Mouse (Mus musculus) hindbrain, embryonic 13.5 days (tissue): Measurements from ENCODE around the gene Nbas. TPM values are rescaled to one million over a fixed set of nuclear protein-coding genes. Genes with fewer than 3 reads are reported as not detected.

Experiments
- ATAC-seq: fragments of 200-750 bp; cut with Nextera tagmentation; 2 replicates; pipeline ENCODE4 v1.8.0; 2017; ENCODE audit warnings: moderate TSS enrichment; ENCODE audit not compliant: low FRiP score
- H3K27ac ChIP-seq: fragments of 300-500 bp; sonication (generic); 2 replicates; pipeline ENCODE4 v1.5.1; 2015; ENCODE audit warnings: inconsistent platforms, mild to moderate bottlenecking, moderate library complexity
- H3K27me3 ChIP-seq: fragments of 300-500 bp; sonication (generic); 2 replicates; pipeline ENCODE4 v1.6.1; 2015; ENCODE audit warnings: mild to moderate bottlenecking, inconsistent platforms
- H3K36me3 ChIP-seq: fragments of 300-500 bp; sonication (generic); 2 replicates; pipeline ENCODE4 v1.6.1; 2015; ENCODE audit warnings: mild to moderate bottlenecking, inconsistent platforms
- H3K4me1 ChIP-seq: fragments of 300-500 bp; sonication (generic); replicated peaks from 2 replicates; pipeline ENCODE4 v1.6.1; 2015; ENCODE audit warnings: inconsistent platforms
- H3K4me2 ChIP-seq: fragments of 300-500 bp; sonication (generic); 2 replicates; pipeline ENCODE4 v1.6.1; 2015; ENCODE audit warnings: inconsistent platforms, mild to moderate bottlenecking, moderate library complexity
- H3K4me3 ChIP-seq: fragments of 300-500 bp; sonication (generic); 2 replicates; pipeline ENCODE4 v1.5.1; 2015; ENCODE audit warnings: mild to moderate bottlenecking, inconsistent platforms
- H3K9ac ChIP-seq: fragments of 300-500 bp; sonication (generic); 2 replicates; pipeline ENCODE4 v1.6.1; 2015; ENCODE audit warnings: mild to moderate bottlenecking, inconsistent platforms
- H3K9me3 ChIP-seq: fragments of 300-500 bp; sonication (generic); 2 replicates; pipeline ENCODE4 v1.6.1; 2016; ENCODE audit warnings: inconsistent platforms
- WGBS: fragments of 180-500 bp; shearing (Covaris S2); methylation state at CpG from one replicate; pipeline ENCODE4 v1.1.7; 2015; 5-methylcytosine and 5-hydroxymethylcytosine counted together
- polyA plus RNA-seq: library from polyadenylated mRNA; unstranded; fragments of >200 nt; fragmentation: Nextera tagmentation; extraction: Ambion mirVana; gene quantifications from 2 replicates; pipeline ENCODE4 v1.2.1, GENCODE M21; 2015

Gene Nbas
- polyA plus RNA-seq, 1 experiment from 2014 or later = 15.3 TPM

DNA sequence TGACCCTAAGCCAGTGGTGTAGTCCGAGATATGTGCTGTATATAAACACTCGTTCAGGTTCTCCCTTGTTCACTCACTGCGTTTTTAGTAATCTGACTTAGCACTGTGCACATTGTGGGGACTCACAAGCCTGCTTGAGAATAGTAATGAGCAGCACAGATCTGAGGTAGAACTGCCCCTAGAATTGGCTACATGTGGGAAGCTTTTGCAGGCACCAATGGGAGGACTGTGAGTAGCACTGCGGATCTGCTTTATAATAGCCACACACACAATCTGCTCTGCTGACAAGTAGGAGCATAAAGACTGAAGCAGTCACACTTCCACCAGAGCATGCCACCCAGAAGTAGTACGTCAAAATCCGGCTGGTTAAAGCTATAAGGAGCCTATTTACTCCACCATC lies 228.3 kb downstream of the Nbas start:
- WGBS = 95% methylated on average over 6 of the region's 6 CpGs
- no peaks in the 10 kb centered on the region for H3K27me3 ChIP-seq
- H3K9me3 ChIP-seq = no peaks in the 10 kb centered on the region
- no peak overlapping the region for H3K4me3 ChIP-seq
- no peak overlapping the region for H3K4me2 ChIP-seq
- ATAC-seq = no peak
- H3K27ac ChIP-seq = no peak overlapping the region
- H3K36me3 ChIP-seq = no peaks in the 10 kb centered on the region
- peaks cover 7% of the 10 kb centered on the region; the same call in 1 of the 2 replicates for H3K4me1 ChIP-seq
- H3K9ac ChIP-seq = no peak overlapping the region

DNA sequence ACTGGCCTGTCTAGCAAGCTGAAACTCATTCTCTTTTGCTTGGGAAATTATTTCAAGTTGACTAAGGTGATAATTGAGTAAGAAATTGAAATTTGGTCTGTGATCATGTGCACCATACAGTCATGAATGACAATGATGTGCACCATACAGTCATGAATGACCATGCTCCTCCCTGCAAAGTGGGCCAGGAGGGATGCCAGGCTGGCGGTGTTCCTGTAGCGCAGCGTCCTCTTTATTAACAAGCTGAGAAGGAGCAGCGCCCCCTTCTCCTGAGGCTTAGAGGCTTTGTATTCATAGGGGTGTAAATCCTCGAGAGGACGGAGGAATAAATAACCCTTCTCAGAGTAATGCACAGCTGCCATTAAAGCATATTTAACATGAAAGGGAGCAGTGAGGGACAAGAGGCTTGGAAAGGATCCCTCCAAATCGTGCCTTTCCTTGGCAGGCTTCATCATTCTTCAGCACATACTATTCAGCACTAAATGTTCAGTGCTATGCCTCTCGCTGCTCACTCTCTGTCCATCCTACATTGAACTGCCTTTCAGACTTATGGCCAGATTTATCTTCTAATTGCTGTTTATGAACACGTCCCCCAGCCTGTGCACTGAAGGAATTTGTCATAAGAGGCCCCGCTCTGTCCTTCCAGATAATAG lies 230.4 kb downstream of the Nbas start:
- 66% methylated on average over 10 of the region's 10 CpGs for WGBS
- H3K4me3 ChIP-seq = no peak overlapping the region
- H3K27me3 ChIP-seq = no peaks in the 10 kb centered on the region
- ATAC-seq = no peak
- H3K9ac ChIP-seq = no peak overlapping the region
- H3K36me3 ChIP-seq = no peaks in the 10 kb centered on the region
- H3K4me2 ChIP-seq = no peak overlapping the region
- peaks cover 7% of the 10 kb centered on the region; the same call in 1 of the 2 replicates for H3K4me1 ChIP-seq
- no peak overlapping the region for H3K27ac ChIP-seq
- no peaks in the 10 kb centered on the region for H3K9me3 ChIP-seq

DNA sequence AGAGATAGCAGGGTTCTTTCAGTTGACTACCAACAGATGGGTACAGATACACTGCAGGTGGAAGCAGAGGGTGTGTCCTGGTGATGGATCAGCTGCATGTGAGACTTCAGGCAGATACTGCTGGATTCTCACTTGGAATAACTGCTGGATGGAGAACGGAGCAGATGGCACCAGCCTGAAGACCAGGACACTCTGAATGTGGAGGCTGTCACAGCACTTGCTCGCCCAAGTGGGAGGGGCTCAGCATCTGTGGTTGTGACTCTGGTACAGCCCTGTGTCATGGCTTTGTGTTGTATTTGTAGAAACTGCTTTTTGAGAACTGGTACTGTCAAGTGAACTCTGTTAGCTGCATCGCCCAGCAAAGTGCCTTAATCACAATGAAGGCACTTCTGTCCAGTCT lies 231.3 kb downstream of the Nbas start:
- ATAC-seq = peak; percentile 32; the same call in 1 of the 2 replicates

DNA sequence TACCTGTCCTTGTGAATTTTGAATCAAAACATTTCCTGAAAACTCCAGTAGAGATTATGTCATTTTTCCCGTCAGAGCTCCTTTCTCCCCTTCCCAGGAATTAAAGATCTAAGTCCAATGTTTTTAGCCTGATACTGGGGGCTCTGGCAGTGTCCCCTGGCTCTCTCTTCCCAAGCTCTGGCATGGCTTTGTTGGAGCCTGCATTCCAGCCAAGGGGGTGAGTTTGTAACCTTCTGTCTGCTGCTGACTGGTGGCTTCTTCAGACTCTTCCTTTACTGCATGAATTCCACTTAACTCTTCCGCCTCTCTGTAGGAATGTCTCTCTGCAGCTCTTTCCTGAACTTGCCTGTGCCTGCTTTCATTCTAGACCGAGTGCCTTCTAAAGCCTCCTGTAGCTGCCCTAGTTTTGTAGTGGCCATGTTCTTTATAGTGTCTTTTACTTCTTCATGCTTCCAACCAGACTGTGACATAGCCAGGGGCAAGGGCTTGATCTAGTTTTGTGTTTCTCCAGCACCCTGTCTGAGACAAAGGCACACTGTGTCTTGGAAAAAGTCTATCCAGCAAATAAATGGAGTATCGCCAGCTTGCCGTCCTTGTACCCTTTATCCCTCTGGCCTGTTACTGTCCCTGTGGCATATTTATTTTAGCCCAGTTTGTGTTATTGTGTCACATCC lies 236.0 kb downstream of the Nbas start:
- no peak overlapping the region for H3K27ac ChIP-seq
- no peaks in the 10 kb centered on the region for H3K27me3 ChIP-seq
- H3K4me1 ChIP-seq = no peaks in the 10 kb centered on the region
- H3K9me3 ChIP-seq = no peaks in the 10 kb centered on the region
- no peak for ATAC-seq
- no peak overlapping the region for H3K9ac ChIP-seq
- no peak overlapping the region for H3K4me2 ChIP-seq
- 79% methylated on average over 5 of the region's 5 CpGs for whole genome bisulfite sequencing
- H3K36me3 ChIP-seq = no peaks in the 10 kb centered on the region
- H3K4me3 ChIP-seq = no peak overlapping the region

More for the DNA sequence above, 231.3 kb downstream of the Nbas start:
- H3K4me2 ChIP-seq = no peak overlapping the region
- H3K9me3 ChIP-seq = no peaks in the 10 kb centered on the region
- H3K27ac ChIP-seq = no peak overlapping the region
- H3K9ac ChIP-seq = no peak overlapping the region
- no peaks in the 10 kb centered on the region for H3K36me3 ChIP-seq
- H3K27me3 ChIP-seq = no peaks in the 10 kb centered on the region
- H3K4me1 ChIP-seq = peaks cover 7% of the 10 kb centered on the region; the same call in 1 of the 2 replicates
- H3K4me3 ChIP-seq = no peak overlapping the region
- 83% methylated on average over 3 of the region's 3 CpGs for WGBS

DNA sequence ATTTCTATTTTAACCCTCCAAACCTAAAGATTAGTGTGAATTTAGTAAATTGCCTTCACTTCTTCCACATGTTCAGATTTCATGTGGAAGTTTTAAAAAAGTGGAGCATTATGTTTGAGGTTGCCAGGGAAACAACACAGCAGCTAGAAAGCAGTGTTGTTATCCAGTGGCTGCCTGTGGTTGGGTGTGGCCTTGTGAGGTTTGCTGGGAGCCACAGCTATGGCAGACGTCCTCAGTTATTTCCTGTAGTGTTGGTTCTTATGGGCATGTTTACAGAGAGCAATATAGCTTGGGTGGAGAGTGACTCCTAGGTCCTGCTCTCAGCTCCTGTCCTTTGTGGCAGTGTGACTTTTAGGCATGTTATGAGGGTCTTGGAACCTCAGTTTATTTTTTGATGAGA lies 249.1 kb downstream of the Nbas start:
- Histone ChIP-seq H3K4me2 (no peak overlapping the region), H3K9ac (no peak overlapping the region), H3K4me1 (no peaks in the 10 kb centered on the region), H3K27ac (no peak overlapping the region), H3K4me3 (no peak overlapping the region), H3K27me3 (no peaks in the 10 kb centered on the region), H3K36me3 (peaks cover 45% of the 10 kb centered on the region), H3K9me3 (no peaks in the 10 kb centered on the region)
- 30% methylated on average over 1 of the region's 1 CpGs for WGBS
- ATAC-seq = no peak

DNA sequence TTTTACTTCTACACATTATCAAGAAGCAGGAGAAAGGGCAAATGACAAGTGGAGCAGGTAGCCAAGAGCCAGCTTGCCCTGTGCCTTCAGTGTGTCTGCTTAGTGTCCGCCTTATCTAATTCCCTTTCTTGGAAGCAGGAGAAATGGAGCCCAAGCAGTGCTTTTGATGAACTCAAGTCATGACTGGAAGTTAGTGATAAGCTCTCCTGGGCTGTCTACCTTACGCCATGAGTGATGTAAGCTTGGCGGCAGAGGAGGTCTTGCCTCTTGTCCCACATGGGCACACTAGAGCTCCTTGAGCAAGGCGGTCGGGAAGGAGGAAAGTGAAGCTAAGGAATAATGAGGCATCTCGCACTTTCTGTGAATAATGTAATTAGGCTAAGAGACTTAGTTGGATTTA lies 250.5 kb downstream of the Nbas start:
- no peak for ATAC-seq
- WGBS = 90% methylated on average over 6 of the region's 6 CpGs
- Histone ChIP-seq H3K9me3 (no peaks in the 10 kb centered on the region), H3K27me3 (no peaks in the 10 kb centered on the region), H3K4me1 (no peaks in the 10 kb centered on the region), H3K36me3 (peaks cover 45% of the 10 kb centered on the region), H3K9ac (no peak overlapping the region), H3K27ac (no peak overlapping the region), H3K4me3 (no peak overlapping the region), H3K4me2 (no peak overlapping the region)

DNA sequence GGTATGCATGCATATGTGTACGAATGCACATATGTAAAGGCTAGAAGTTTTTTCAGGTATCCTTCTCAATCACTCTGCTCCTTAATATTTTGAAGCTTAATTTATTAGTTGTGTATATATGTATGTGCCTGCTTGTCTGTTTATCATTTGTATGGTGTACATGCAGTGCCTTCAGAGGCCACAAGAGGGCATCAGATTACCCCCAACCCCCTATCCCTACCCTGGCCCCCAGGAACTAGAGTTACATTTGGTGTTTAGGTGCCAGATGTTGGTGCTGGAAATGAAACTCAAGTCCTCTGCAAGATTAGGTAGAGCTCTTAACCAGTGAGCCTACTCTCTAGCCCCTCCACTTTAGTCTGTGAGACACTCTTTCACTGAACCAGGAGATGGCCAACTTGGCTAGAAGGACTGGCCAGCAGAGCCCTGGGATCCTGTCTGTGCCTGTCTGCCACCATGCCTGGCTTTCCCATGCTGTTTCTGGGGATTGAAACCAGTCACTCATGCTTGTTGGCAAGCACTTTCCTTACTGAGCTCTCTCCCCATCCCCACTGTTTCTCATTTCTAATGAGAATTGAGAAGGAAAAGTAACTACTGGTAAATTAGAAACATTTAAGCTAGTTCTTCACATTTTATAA lies 263.9 kb downstream of the Nbas start:
- no peak for ATAC-seq
- H3K4me1 ChIP-seq = no peaks in the 10 kb centered on the region
- peaks cover 9% of the 10 kb centered on the region for H3K36me3 ChIP-seq
- H3K27me3 ChIP-seq = no peaks in the 10 kb centered on the region
- H3K27ac ChIP-seq = no peak overlapping the region
- H3K9me3 ChIP-seq = no peaks in the 10 kb centered on the region
- WGBS = 77% methylated on average over 1 of the region's 1 CpGs
- H3K9ac ChIP-seq = no peak overlapping the region
- no peak overlapping the region for H3K4me2 ChIP-seq
- H3K4me3 ChIP-seq = no peak overlapping the region

DNA sequence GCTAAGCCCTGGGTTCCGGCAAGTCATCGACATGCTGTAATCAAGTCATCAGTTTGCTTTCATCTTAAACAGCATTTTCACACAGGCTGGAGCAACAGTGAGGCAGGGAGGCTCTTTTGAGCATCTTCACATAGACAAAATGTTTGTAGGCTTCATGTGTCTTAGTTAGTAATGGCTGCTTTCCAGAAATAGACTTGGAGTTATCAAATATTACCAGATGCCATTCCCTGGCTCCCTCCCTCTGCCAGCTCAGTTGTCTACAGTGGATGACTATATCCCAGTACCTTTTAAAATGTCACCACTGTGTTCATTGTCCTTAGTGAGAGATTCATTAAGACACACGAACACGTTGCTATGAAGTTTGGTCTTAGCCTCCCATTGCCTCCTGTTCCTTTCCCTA lies 270.2 kb downstream of the Nbas start:
- no peak overlapping the region for H3K27ac ChIP-seq
- no peak overlapping the region for H3K4me3 ChIP-seq
- ATAC-seq = no peak
- WGBS = 95% methylated on average over 4 of the region's 4 CpGs
- no peaks in the 10 kb centered on the region for H3K9me3 ChIP-seq
- peaks cover 11% of the 10 kb centered on the region for H3K36me3 ChIP-seq
- H3K9ac ChIP-seq = no peak overlapping the region
- no peak overlapping the region for H3K4me2 ChIP-seq
- no peaks in the 10 kb centered on the region for H3K27me3 ChIP-seq
- 0 out of 2 replicates have a peak, but pooled peaks cover 3% of the 10 kb centered on the region for H3K4me1 ChIP-seq

DNA sequence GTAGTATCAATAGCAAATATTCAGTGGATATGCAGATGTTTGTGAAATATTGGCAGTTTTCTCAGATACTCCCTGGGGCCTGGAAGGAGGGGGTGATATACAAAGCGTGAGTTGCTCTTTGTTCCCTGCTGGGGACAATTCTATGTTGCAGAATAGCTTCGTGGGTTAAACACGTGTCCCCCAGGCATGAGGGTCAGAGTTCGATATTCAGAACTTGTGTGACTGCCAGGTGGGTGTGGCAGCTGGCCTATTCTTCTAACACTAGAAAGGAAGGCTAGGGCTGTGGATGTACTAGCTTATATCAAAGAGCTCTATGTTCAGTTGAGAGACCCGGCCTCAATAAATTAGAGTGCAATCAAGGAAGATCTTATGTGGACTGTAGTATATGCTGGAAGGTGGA lies 274.9 kb downstream of the Nbas start:
- no peaks in the 10 kb centered on the region for H3K9me3 ChIP-seq
- no peak for ATAC-seq
- no peak overlapping the region for H3K9ac ChIP-seq
- no peak overlapping the region for H3K4me3 ChIP-seq
- WGBS = 53% methylated on average over 5 of the region's 5 CpGs
- no peaks in the 10 kb centered on the region for H3K27me3 ChIP-seq
- H3K4me1 ChIP-seq = 0 out of 2 replicates have a peak, but pooled peaks cover 3% of the 10 kb centered on the region
- H3K4me2 ChIP-seq = no peak overlapping the region
- 0 out of 2 replicates have a peak, but pooled peaks cover 2% of the 10 kb centered on the region for H3K36me3 ChIP-seq
- no peak overlapping the region for H3K27ac ChIP-seq

DNA sequence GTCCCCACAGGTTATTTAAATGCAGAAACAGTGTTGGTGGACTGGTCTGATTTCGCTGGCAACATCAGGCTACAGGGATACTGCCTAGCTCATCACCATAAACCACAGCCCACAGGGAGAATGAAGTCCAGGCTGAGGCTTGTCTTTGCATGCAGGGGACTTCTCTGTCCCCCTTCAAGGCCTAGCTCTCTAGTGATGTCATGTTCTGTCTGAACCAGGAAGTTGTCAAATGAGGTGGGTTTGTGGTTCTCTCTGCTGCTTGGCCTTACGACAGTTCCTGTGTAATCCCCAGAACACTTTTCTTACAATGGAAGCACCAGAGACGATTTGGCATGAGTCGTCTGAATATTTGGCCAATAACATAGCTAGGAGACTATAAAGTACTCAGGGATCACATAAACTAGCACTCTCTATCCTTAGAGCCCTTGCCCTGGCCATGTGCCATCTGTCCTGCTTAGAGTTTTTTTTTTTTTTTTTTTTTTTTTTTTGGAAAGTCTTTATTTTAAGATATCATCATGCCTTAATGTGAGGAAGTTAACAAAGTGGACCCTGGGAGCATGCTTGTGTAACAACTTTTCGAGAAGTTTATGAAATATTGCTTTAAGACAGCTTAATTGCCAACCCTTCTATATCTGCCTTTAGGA lies 294.8 kb downstream of the Nbas start:
- H3K4me1 ChIP-seq = no peaks in the 10 kb centered on the region
- H3K4me2 ChIP-seq = no peak overlapping the region
- no peak overlapping the region for H3K4me3 ChIP-seq
- H3K27ac ChIP-seq = no peak overlapping the region
- H3K9ac ChIP-seq = no peak overlapping the region
- WGBS = 95% methylated on average over 5 of the region's 5 CpGs
- no peaks in the 10 kb centered on the region for H3K9me3 ChIP-seq
- H3K36me3 ChIP-seq = peaks cover 21% of the 10 kb centered on the region
- H3K27me3 ChIP-seq = no peaks in the 10 kb centered on the region
- no peak for ATAC-seq

DNA sequence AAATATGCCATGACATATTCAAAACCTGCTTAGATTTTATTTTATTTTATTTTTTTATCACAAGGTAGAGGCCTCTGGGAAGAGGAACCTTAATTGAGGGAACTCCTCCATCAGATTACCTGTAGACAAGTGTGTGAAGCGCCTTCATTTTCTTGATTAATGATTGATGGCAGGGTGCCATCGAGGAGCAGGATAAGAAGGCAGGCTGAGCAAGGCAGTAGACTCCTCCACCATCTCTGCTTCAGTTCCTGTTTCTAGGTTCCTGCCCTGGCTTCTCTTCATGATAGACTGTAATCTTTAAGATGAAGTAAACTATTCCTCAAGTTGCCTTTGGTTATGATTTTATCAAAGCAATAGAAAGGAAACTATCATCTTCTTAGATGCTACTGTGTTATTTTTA lies 295.4 kb downstream of the Nbas start:
- Histone ChIP-seq H3K4me3 (no peak overlapping the region), H3K27me3 (no peaks in the 10 kb centered on the region)

DNA sequence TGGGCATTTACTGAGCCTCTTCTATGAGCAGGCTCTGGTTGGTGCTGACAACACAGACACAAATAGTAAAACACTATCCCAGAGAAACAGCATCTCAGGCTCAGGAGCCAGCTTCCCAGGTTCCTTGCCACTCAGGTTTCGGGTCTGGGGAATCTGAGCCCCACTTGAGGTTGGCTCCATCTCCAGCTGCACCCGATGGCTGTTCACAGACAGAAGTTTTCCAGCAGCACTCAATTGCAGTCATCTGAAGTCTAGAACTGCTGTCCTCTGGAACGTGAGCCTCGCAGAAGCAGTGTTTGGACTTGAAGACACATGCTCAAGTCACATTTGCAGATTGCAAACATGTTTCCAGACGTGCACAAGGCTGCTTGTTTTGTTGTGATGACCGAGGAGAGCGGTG lies 297.5 kb downstream of the Nbas start:
- H3K4me2 ChIP-seq = no peak overlapping the region
- no peak for ATAC-seq
- H3K27me3 ChIP-seq = no peaks in the 10 kb centered on the region
- H3K4me1 ChIP-seq = no peaks in the 10 kb centered on the region
- H3K4me3 ChIP-seq = no peak overlapping the region
- no peak overlapping the region for H3K27ac ChIP-seq
- peaks cover 15% of the 10 kb centered on the region; the same call in 1 of the 2 replicates for H3K36me3 ChIP-seq
- 92% methylated on average over 7 of the region's 7 CpGs for WGBS
- H3K9me3 ChIP-seq = no peaks in the 10 kb centered on the region
- no peak overlapping the region for H3K9ac ChIP-seq

More for the DNA sequence above, 295.4 kb downstream of the Nbas start:
- Histone ChIP-seq H3K27ac (no peak overlapping the region), H3K9ac (no peak overlapping the region), H3K9me3 (no peaks in the 10 kb centered on the region), H3K36me3 (peaks cover 21% of the 10 kb centered on the region), H3K4me1 (no peaks in the 10 kb centered on the region), H3K4me2 (no peak overlapping the region)
- WGBS = 83% methylated on average over 2 of the region's 2 CpGs
- no peak for ATAC-seq
